Mouse (Mus musculus): Measurements from ENCODE around the gene Crxos.
A peak's percentile ranks its signal among the peaks of the same experiment; 100 is the strongest.

DNA sequence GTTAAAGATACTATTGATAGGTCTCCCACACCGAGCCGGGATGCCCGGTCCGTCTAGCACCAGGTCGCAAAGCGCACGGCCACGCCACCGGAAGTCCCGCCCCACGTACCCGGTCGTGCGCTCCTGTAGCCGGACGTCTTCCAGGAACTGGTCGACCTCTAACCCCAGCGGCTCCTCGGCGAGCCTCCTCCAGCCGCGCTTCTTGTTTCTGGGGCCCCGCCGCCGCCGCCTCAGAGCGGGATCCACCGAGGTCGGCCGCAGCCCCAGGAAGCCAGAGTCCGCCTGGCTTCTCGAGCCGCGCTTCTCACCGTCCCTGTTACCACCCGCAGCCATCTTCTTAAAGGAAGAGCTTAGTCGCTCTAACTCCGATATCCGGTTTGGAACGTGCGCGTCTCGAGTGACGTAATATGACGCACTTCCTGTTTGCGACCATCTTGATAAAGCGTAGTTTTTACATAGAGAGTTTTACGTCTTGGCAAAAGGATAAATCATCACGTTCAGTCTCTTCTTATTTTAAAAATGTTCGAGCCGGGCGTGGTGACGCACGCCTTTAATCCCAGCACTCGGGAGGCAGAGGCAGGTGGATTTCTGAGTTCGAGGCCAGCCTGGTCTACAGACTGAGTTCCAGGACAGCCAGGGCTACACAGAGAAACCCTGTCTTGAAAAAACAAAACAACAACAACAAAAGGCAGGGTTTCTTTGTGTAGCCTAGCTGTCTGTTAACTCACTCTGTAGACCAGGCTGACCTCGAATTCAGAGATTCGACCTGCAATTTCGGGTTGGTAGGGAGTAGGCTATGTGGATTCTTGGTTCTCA is 63.5 kb downstream of the Crxos start, which contains the start of gene Nop53:
- TF ChIP-seq USF1 (IDR thresholded peaks at IDR 0.05; ENCODE audit: low read depth) = no peak
- no peak for TF ChIP-seq MYOD1 (IDR thresholded peaks at IDR 0.05; ENCODE audit: control insufficient read depth, insufficient read length, low read depth)
- peak; percentile 27 for TF ChIP-seq MAX (IDR thresholded peaks at IDR 0.05)

Measured in C2C12 (cell line).